Mouse (Mus musculus) kidney, adult 2 months (tissue): Measurements from ENCODE around the gene Vwf. TPM values are rescaled to one million over a fixed set of nuclear protein-coding genes. Genes with fewer than 3 reads are reported as not detected.
A peak's percentile ranks its signal among the peaks of the same experiment; 100 is the strongest.

Experiments used
- DNase-seq: peaks from one replicate; pipeline ENCODE4 v3.0.0; 2021
- H3K27ac ChIP-seq: fragments of 200-500 bp; 2 replicates; pipeline ENCODE4 v1.5.1; 2012; ENCODE audit warnings: low read depth, low read length, control low read depth, inconsistent platforms; ENCODE audit not compliant: insufficient read depth
- H3K27me3 ChIP-seq: fragments of 200-500 bp; replicated peaks from 2 replicates; pipeline ENCODE4 v1.6.1; 2012; ENCODE audit warnings: mild to moderate bottlenecking, moderate library complexity, low read length, inconsistent platforms; ENCODE audit not compliant: control insufficient read depth, insufficient read depth
- H3K36me3 ChIP-seq: fragments of 200-500 bp; 2 replicates; pipeline ENCODE4 v1.6.1; 2012; ENCODE audit warnings: mild to moderate bottlenecking, moderate library complexity, low read length, inconsistent platforms; ENCODE audit not compliant: control insufficient read depth, insufficient read depth
- H3K4me1 ChIP-seq: fragments of 200-500 bp; 2 replicates; pipeline ENCODE4 v1.6.1; 2011; ENCODE audit warnings: low read length; ENCODE audit not compliant: control insufficient read depth, insufficient read depth
- H3K4me3 ChIP-seq: fragments of 200-500 bp; 2 replicates; pipeline ENCODE4 v1.5.1; 2011; ENCODE audit warnings: mild to moderate bottlenecking, low read depth, low read length, control low read depth; ENCODE audit not compliant: insufficient read depth
- CTCF ChIP-seq: fragments of 200-500 bp; conservative IDR thresholded peaks from 2 replicates; pipeline ENCODE4 v1.5.1; 2011; ENCODE audit warnings: low read depth, mild to moderate bottlenecking, control low read depth, low read length, moderate library complexity, mixed read lengths; ENCODE audit not compliant: insufficient read depth, insufficient read length
- POLR2A ChIP-seq: fragments of 200-500 bp; IDR thresholded peaks from one replicate; pipeline ENCODE4 v1.6.1; 2011; ENCODE audit warnings: low read depth, low read length, control low read depth
- WGBS: fragments of 180-500 bp; shearing (Covaris S2); methylation state at CpG from one replicate; pipeline ENCODE4 v1.1.7; 2018; 5-methylcytosine and 5-hydroxymethylcytosine counted together
- polyA plus RNA-seq: library from polyadenylated mRNA; depleted of rRNA; stranded (reverse); fragments of >200 nt; gene quantifications from 2 replicates; pipeline ENCODE4 v1.2.3, GENCODE M21; 2012

Gene Vwf
- polyA plus RNA-seq, 1 experiment = 14.6 TPM

GRCm38 (mm10) chr6:125603234-125603633, 56.7 kb downstream of the Vwf start:
- no peak overlapping the region for H3K27ac ChIP-seq
- no peak overlapping the region for H3K4me3 ChIP-seq
- H3K27me3 ChIP-seq = no peaks in the 10 kb centered on the region
- DNase-seq = peak; percentile 84
- H3K4me1 ChIP-seq = no peaks in the 10 kb centered on the region
- 6% methylated on average over 18 of the region's 18 CpGs for WGBS
- TF ChIP-seq POLR2A = no peak
- TF ChIP-seq CTCF = peak; percentile 84
- H3K36me3 ChIP-seq = no peaks in the 10 kb centered on the region

DNA sequence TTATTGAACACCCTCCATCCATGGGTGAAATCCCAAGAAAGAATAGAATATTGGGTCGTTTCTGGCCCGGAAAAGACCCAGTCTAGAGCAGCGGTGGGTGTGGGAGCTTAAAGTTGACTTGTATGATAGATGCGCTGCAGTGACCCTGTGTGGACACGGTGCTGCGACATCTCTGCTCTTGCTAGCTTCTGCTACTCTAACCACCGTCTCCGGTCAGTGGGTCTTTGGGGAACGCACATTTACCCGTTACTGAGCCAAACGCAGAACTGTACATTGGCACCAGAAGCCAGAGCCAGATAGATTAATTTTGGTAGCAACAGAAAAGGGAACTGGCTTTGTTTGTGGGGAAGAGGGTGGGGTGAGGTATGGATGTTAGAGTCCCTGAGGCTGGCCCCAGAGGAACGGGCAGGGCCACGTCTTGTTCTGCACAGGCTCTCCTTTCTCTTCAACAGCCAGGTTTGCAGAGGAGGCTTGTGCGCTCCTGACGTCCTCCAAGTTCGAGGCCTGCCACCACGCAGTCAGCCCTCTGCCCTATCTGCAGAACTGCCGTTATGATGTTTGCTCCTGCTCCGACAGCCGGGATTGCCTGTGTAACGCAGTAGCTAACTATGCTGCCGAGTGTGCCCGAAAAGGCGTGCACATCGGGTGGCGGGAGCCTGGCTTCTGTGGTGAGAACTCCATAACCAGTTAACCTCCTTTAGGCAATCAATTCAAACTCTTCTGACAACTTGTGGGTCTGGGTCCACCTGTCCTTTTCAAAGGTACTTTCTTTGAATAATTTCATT, 57.3 kb downstream of the Vwf start:
- no peak overlapping the region for H3K27ac ChIP-seq
- TF ChIP-seq POLR2A (no peak), CTCF (no peak)
- no peak for DNase-seq
- no peak overlapping the region for H3K4me3 ChIP-seq
- no peaks in the 10 kb centered on the region for H3K27me3 ChIP-seq
- H3K36me3 ChIP-seq = no peaks in the 10 kb centered on the region
- 72% methylated on average over 26 of the region's 26 CpGs for WGBS
- H3K4me1 ChIP-seq = no peaks in the 10 kb centered on the region

DNA sequence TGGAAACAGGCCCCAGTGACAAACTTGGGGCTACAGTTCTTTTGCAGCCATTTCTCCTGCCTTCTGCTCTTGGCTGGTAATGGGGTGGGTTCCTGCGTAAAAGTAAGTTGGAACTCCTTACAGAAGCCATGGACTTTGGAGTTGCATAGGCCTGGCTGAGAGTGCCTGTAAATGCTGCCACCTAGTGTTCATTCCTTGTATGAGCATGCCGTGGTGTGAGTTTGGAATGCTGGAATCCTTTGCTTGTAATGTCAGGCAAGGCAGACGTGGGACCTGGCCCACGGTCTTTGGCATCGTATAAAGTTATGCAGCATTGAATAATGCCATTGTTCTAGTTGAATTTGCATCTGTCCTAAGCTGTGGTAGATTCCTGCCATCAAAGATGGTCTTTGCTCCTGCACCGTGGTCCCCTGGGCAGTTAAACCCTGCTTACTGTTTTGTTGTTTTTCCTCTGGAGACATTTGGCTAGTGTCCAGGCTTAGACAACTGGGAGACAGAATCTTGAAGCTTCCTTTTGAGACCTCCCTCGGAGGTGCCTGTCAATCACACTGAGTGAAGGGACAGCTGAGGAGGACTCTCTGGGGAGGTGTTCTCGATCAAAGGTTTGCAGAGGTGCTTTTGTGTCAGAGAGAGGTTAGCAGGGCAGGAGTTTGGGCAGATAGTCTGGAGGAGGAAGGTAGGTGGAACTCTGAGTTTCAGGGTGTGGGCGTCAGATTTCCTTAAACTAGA, 58.1 kb downstream of the Vwf start:
- Histone ChIP-seq H3K36me3 (no peaks in the 10 kb centered on the region), H3K4me3 (no peak overlapping the region), H3K4me1 (no peaks in the 10 kb centered on the region), H3K27me3 (no peaks in the 10 kb centered on the region), H3K27ac (no peak overlapping the region)
- 11% methylated on average over 9 of the region's 9 CpGs for WGBS
- DNase-seq = peak; percentile 89
- TF ChIP-seq CTCF = peak; percentile 96
- no peak for TF ChIP-seq POLR2A

- H3K4me3 ChIP-seq = no peak overlapping the region
- no peaks in the 10 kb centered on the region for H3K36me3 ChIP-seq
- no peak overlapping the region for H3K27ac ChIP-seq
- no peaks in the 10 kb centered on the region for H3K27me3 ChIP-seq
- no peak for DNase-seq
- H3K4me1 ChIP-seq = no peaks in the 10 kb centered on the region
- WGBS = 76% methylated on average over 6 of the region's 6 CpGs
- TF ChIP-seq CTCF (0 out of 2 replicates have a peak, but pooled peaks have one; percentile 24), POLR2A (no peak)
Observed at GRCm38 (mm10) chr6:125609025-125609424, 62.5 kb downstream of the Vwf start.

GRCm38 (mm10) chr6:125617855-125618254, 71.3 kb downstream of the Vwf start:
- no peaks in the 10 kb centered on the region for H3K4me1 ChIP-seq
- H3K27me3 ChIP-seq = no peaks in the 10 kb centered on the region
- H3K4me3 ChIP-seq = no peak overlapping the region
- TF ChIP-seq POLR2A (no peak), CTCF (no peak)
- 92% methylated on average over 1 of the region's 1 CpGs for WGBS
- no peak overlapping the region for H3K27ac ChIP-seq
- H3K36me3 ChIP-seq = no peaks in the 10 kb centered on the region
- DNase-seq = no peak

GRCm38 (mm10) chr6:125620764-125621163, 74.2 kb downstream of the Vwf start:
- TF ChIP-seq POLR2A (no peak), CTCF (peak; percentile 59; the same call in 1 of the 2 replicates)
- peak; percentile 27 for DNase-seq
- H3K4me1 ChIP-seq = no peaks in the 10 kb centered on the region
- no peaks in the 10 kb centered on the region for H3K36me3 ChIP-seq
- H3K27ac ChIP-seq = no peak overlapping the region
- no peak overlapping the region for H3K4me3 ChIP-seq
- 35% methylated on average over 6 of the region's 6 CpGs for WGBS
- H3K27me3 ChIP-seq = no peaks in the 10 kb centered on the region

DNA sequence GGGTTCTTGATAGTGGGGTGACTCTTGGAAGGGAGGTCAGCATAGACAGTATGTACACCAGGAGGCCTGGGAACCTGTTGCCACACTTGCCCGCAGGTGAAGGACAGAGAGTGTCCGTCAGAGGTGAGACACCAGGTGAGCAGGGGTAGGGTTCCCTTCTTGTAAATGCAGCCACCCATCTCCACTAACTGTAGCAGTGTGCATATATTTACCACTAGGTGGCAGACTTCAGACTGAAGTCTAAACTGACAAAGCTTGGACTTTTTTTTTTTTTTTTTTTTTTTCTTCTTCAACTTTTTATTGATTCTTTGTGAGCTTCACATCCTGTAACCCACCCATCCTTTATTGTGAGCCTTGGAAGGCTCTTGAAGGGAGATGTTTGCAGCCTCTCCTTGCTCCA, 75.9 kb downstream of the Vwf start:
- H3K36me3 ChIP-seq = no peaks in the 10 kb centered on the region
- 58% methylated on average over 2 of the region's 2 CpGs for WGBS
- peak; percentile 20 for DNase-seq
- H3K27me3 ChIP-seq = no peaks in the 10 kb centered on the region
- H3K4me1 ChIP-seq = no peaks in the 10 kb centered on the region
- no peak overlapping the region for H3K4me3 ChIP-seq
- no peak overlapping the region for H3K27ac ChIP-seq
- TF ChIP-seq CTCF = peak; percentile 28; the same call in 1 of the 2 replicates
- TF ChIP-seq POLR2A = no peak
